Mouse (Mus musculus) midbrain, embryonic 12.5 days (tissue): ENCODE data around the gene Ddx52. TPM values are rescaled to one million over a fixed set of nuclear protein-coding genes. Genes with fewer than 3 reads are reported as not detected.
A peak's percentile ranks its signal among the peaks of the same experiment; 100 is the strongest.

Experiments
- ATAC-seq: fragments of 200-750 bp; cut with Nextera tagmentation; 2 replicates; pipeline ENCODE4 v1.8.0; 2017; ENCODE audit warnings: low read depth, moderate TSS enrichment, moderate library complexity; ENCODE audit not compliant: low FRiP score
- H3K27ac ChIP-seq: fragments of 300-500 bp; sonication (generic); replicated peaks from 2 replicates; pipeline ENCODE4 v1.5.1; 2016; ENCODE audit warnings: mild to moderate bottlenecking
- H3K27me3 ChIP-seq: fragments of 300-500 bp; sonication (generic); 2 replicates; pipeline ENCODE4 v1.6.1; 2016; ENCODE audit warnings: mild to moderate bottlenecking
- H3K36me3 ChIP-seq: fragments of 300-500 bp; sonication (generic); 2 replicates; pipeline ENCODE4 v1.6.1; 2016
- H3K4me1 ChIP-seq: fragments of 300-500 bp; sonication (generic); 2 replicates; pipeline ENCODE4 v1.6.1; 2016
- H3K4me2 ChIP-seq: fragments of 300-500 bp; sonication (generic); replicated peaks from 2 replicates; pipeline ENCODE4 v1.6.1; 2016; ENCODE audit warnings: mild to moderate bottlenecking, moderate library complexity
- H3K4me3 ChIP-seq: fragments of 300-500 bp; sonication (generic); 2 replicates; pipeline ENCODE4 v1.5.1; 2016; ENCODE audit warnings: mild to moderate bottlenecking
- H3K9ac ChIP-seq: fragments of 300-500 bp; sonication (generic); replicated peaks from 2 replicates; pipeline ENCODE4 v1.6.1; 2016; ENCODE audit warnings: mild to moderate bottlenecking, moderate library complexity
- H3K9me3 ChIP-seq: fragments of 300-500 bp; sonication (generic); 2 replicates; pipeline ENCODE4 v1.6.1; 2016; ENCODE audit warnings: mild to moderate bottlenecking
- WGBS: fragments of 180-500 bp; shearing (Covaris S2); methylation state at CpG from one replicate; pipeline ENCODE4 v1.1.7; 2016; 5-methylcytosine and 5-hydroxymethylcytosine counted together
- polyA plus RNA-seq: library from polyadenylated mRNA; unstranded; fragments of >200 nt; fragmentation: Nextera tagmentation; extraction: Ambion mirVana; gene quantifications from 2 replicates; pipeline ENCODE4 v1.2.1, GENCODE M21; 2016

The Ddx52 gene
- polyA plus RNA-seq: 39.9 and 42.1 TPM in 2 replicates

DNA sequence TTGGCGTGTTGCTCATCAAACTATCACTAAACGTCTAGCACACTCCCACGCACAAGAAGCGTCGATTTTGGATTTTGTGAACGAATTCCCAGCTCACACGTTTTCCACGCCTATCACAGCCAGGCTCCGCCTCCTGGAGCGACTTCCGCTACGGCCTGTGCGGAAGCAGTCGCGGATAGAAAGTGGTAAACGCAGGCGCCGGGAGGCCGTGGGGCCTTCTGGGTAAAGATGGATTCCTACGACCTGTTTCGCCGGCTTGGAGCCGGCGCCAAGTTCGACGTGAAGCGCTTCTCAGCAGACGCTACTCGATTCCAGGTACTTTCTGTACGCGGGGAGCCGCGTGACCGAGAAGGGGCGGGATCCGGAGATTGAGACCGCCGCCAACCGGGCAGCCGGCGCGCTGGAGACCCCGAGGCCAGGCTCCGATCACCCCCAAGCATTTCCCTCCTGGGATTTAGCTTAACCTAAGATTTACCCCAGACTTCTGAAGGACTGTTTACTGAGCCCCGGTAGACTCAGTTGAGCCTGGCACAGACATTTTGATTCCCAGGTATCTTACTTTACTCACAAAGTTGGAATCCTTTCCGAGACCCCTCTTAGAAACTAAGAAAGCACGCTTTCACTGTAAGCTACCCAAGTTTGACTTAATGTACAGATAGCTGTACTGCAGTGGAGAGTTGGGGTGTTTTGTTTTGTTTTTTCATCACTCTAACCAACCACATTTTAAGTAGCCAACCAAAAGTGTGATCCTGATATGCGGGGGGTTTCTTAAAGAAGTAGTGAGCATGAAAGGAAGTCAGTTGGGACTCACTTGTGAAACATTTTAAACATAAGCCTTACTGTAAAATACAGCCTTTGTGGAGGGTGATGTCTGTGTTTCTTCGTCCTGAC lies at the start of gene Ddx52:
Gene Ddx52 (plus strand): TSS at position 113 of the 891 bp plus-strand sequence.
- Histone ChIP-seq H3K36me3 (peaks cover 38% of the 10 kb centered on the region), H3K4me2 (peak within 1 kb of the TSS; percentile 85), H3K27ac (peak within 1 kb of the TSS; percentile 46; the same call in 1 of the 2 replicates), H3K9me3 (no peaks in the 10 kb centered on the region), H3K9ac (peak within 1 kb of the TSS; percentile 91), H3K27me3 (peaks cover 12% of the 10 kb centered on the region), H3K4me3 (peak within 1 kb of the TSS; percentile 83), H3K4me1 (peaks cover 8% of the 10 kb centered on the region)
- peak; percentile 86 for ATAC-seq
- 2% methylated on average over 49 of the region's 49 CpGs for WGBS

DNA sequence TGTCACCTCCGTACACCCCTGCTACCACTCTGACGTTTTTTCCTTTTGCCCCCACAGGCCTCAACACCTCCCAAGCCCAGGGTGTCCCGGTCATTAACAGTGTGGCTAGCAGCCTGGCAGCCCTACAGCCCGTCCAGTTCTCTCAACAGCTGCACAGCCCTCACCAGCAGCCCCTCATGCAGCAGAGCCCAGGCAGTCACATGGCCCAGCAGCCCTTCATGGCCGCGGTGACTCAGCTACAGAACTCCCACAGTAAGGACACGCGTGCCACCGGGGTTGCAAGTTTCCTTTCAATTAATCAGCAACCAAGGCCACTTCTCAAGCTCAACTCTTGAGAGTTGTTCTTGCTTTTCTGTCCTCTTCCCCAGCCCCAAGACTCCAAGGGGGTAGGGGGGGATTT lies 48.5 kb upstream of the Ddx52 start:
- Histone ChIP-seq H3K27me3 (0 out of 2 replicates have a peak, but pooled peaks cover 4% of the 10 kb centered on the region), H3K4me1 (no peaks in the 10 kb centered on the region), H3K36me3 (no peaks in the 10 kb centered on the region), H3K9me3 (no peaks in the 10 kb centered on the region), H3K9ac (no peak overlapping the region), H3K27ac (no peak overlapping the region), H3K4me3 (no peak overlapping the region), H3K4me2 (no peak overlapping the region)
- no peak for ATAC-seq
- 84% methylated on average over 9 of the region's 9 CpGs for WGBS

DNA sequence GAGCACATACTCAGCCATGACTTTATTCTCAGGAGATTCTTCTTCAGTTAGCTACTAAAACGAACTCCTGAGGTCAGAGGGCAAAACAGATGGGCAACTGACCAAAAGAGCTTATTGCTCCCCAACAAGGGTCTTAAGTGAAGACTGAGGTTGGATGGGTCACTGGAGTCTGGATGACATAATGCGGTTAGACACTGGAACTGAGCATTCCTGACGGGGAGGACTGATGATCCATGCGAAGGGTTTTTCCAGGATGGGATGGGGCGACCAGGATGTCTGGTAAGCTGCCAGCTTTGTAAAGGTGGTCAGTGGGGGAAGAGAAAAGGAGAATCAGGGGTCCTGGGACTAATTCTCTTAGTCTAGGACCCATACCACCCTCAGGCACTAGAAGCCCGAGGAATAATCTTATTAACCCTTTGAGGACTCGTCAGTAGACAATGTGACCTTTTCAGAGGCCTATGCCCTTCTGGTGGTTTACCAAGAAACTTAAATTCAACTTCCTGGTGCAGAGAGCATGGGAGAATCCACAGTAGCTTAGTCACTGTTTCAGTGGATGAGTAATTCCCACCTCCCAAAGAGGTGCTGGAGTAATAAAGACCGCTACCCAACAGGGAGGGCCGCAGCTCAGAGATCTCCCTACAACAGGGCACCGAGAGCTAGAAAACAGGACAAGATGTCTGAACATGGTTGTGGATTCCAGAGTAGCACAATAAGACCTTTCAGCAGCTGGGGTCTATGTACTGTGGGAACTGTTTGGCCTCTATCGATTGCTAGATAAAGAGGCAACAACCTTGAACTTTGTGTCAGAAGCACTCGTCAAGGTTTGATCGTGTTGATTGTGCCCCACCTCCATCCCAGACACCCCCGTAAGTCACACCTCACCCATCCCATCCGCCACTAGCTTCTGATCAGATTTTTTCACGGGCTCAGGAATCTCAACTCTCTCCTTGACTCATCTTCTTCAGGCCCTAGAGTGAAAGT lies 45.1 kb upstream of the Ddx52 start:
- H3K27me3 ChIP-seq: no peaks in the 10 kb centered on the region
- no peak overlapping the region for H3K4me3 ChIP-seq
- H3K4me1 ChIP-seq: no peaks in the 10 kb centered on the region
- 82% methylated on average over 16 of the region's 16 CpGs for WGBS
- H3K9me3 ChIP-seq: no peaks in the 10 kb centered on the region
- H3K27ac ChIP-seq: no peak overlapping the region
- H3K9ac ChIP-seq: no peak overlapping the region
- H3K36me3 ChIP-seq: no peaks in the 10 kb centered on the region
- no peak overlapping the region for H3K4me2 ChIP-seq
- ATAC-seq: no peak

DNA sequence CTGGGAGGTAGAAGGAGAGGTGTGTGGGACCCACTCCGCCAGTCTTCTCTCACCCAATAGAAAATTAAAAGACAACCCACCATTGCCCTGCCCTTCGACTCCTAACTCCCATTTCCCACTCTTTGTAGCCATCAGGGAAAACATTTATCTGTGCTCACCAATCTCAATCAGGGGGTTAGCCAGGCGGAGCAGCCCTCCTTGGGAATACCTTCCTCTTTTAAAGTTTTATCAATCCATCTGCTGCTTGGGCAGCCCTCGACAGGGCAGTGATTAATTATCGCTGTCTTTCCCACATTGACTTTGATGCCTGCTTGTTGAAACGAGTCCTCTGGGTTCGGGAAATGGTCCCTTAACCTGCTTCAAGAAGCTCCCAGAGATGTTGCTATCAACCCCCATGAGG lies 44.3 kb upstream of the Ddx52 start:
- H3K27ac ChIP-seq: no peak overlapping the region
- no peaks in the 10 kb centered on the region for H3K9me3 ChIP-seq
- no peaks in the 10 kb centered on the region for H3K36me3 ChIP-seq
- H3K4me3 ChIP-seq: no peak overlapping the region
- no peak overlapping the region for H3K4me2 ChIP-seq
- H3K9ac ChIP-seq: no peak overlapping the region
- H3K27me3 ChIP-seq: no peaks in the 10 kb centered on the region
- no peak for ATAC-seq
- 91% methylated on average over 7 of the region's 7 CpGs for WGBS
- H3K4me1 ChIP-seq: no peaks in the 10 kb centered on the region

DNA sequence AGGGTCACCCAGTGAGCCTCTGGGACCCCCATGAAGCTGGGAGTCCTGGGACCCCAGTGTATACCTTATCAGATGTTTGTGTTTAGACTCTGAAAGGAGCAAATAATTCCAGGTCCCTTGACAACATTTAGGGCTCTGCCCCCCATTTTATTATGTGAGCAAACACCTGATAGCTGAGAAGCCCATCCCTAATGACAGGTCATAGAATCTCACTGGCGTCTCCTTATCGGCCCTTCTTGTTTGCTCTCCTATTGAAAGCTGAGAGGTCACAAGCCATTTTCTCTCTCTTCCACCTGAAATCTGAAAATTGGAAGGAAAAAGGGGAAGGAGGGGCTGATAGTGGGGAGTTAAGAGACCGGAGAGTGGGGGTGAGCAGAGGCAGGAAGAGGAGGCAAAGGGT lies 39.0 kb upstream of the Ddx52 start:
- no peak overlapping the region for H3K27ac ChIP-seq
- H3K4me3 ChIP-seq: no peak overlapping the region
- H3K36me3 ChIP-seq: no peaks in the 10 kb centered on the region
- ATAC-seq: no peak
- no peak overlapping the region for H3K4me2 ChIP-seq
- 95% methylated on average over 3 of the region's 3 CpGs for WGBS
- no peaks in the 10 kb centered on the region for H3K9me3 ChIP-seq
- 0 out of 2 replicates have a peak, but pooled peaks cover 4% of the 10 kb centered on the region for H3K27me3 ChIP-seq
- H3K4me1 ChIP-seq: no peaks in the 10 kb centered on the region
- H3K9ac ChIP-seq: no peak overlapping the region

DNA sequence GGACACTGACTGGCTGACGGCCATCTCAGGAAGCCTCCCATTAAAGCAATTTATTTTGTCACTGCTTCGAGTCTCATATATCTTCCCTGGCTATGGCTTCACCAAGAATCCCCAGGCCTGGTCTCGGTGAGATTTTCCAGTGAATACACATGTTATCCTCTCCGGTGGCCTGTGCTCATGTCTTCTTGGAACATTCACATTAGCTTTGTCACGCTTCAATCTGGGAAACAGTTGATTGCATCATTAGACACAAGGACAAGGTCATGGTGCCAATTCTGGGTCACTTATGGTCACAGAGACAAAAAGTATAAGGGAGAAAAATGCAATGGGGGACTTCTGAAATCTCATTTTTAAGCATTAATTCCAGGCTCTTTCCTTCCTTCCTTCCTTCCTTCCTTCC lies 36.1 kb upstream of the Ddx52 start:
- 84% methylated on average over 5 of the region's 5 CpGs for WGBS
- no peaks in the 10 kb centered on the region for H3K9me3 ChIP-seq
- no peaks in the 10 kb centered on the region for H3K4me1 ChIP-seq
- no peak overlapping the region for H3K27ac ChIP-seq
- H3K36me3 ChIP-seq: no peaks in the 10 kb centered on the region
- H3K4me2 ChIP-seq: no peak overlapping the region
- no peak for ATAC-seq
- H3K4me3 ChIP-seq: no peak overlapping the region
- 0 out of 2 replicates have a peak, but pooled peaks cover 11% of the 10 kb centered on the region for H3K27me3 ChIP-seq
- no peak overlapping the region for H3K9ac ChIP-seq

DNA sequence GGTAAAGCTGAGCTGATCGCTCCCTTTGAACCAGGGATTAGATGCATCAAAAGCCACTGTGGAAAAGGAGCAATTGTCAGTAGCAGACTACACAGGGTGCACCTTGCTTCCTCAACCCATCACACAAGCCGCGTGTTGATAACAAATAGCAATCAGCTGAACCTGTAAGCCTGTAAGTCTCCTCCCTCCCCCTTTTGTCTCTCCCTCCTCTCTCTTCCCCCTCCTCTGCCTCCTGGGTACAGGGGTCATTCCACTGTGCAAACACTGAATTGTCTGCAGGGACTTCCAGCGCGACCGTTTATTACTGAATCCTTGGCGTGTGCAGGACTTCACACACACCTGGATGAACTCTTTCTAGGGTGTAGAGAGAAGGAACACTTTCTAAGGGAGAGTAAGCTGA lies 33.5 kb upstream of the Ddx52 start:
- no peak for ATAC-seq
- H3K36me3 ChIP-seq: no peaks in the 10 kb centered on the region
- 0 out of 2 replicates have a peak, but pooled peaks cover 11% of the 10 kb centered on the region for H3K27me3 ChIP-seq
- H3K9ac ChIP-seq: no peak overlapping the region
- H3K4me2 ChIP-seq: no peak overlapping the region
- no peak overlapping the region for H3K4me3 ChIP-seq
- no peak overlapping the region for H3K27ac ChIP-seq
- WGBS: 15% methylated on average over 7 of the region's 7 CpGs
- no peaks in the 10 kb centered on the region for H3K9me3 ChIP-seq
- H3K4me1 ChIP-seq: no peaks in the 10 kb centered on the region

DNA sequence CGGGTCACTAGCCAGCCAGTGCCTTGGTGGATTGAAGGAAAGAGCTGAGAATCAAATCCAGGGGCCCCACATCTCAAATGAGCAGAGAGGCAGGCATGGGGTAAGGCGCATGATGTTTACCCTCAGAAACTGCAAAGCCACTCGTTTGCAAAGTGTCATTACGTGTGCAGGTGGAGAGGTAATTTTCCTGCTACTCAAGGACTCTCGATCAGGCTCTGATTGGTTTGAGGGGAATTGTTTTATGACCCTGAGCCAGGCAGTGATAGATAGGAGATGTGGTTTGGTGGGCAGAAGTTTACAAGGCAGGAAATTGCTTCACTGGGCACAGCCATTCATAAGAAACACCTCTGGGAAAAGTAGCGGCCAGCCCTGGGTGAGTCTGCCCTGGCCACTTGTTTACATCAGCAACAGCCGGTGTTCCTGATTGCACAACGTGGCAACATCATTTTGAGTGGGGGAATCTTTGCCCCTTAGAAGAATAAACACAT lies 28.0 kb upstream of the Ddx52 start:
- H3K27ac ChIP-seq: no peak overlapping the region
- H3K9me3 ChIP-seq: no peaks in the 10 kb centered on the region
- no peaks in the 10 kb centered on the region for H3K4me1 ChIP-seq
- H3K27me3 ChIP-seq: no peaks in the 10 kb centered on the region
- ATAC-seq: no peak
- no peak overlapping the region for H3K9ac ChIP-seq
- H3K36me3 ChIP-seq: no peaks in the 10 kb centered on the region
- no peak overlapping the region for H3K4me3 ChIP-seq
- 81% methylated on average over 8 of the region's 8 CpGs for WGBS
- H3K4me2 ChIP-seq: no peak overlapping the region

DNA sequence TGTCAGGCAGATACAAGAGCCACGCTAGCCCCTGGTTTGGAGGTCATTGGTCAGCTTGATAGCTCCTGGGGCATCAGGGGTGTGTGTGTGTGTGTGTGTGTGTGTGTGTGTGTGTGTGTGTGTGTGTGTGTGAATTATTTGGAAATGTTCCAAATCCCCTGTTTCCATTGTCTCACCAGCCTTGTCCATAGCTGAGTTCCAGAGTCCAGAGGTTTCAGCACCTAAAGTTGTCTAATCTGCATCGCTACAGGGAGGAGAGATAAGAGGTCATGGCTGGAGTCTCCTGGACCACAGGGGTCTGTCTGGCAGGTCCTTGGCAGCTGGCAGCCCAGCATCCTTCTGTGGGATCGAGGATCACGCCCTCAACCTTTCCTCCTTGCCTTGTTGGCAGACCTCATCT lies 27.4 kb upstream of the Ddx52 start:
- no peak overlapping the region for H3K27ac ChIP-seq
- H3K4me2 ChIP-seq: no peak overlapping the region
- no peak for ATAC-seq
- no peak overlapping the region for H3K9ac ChIP-seq
- no peaks in the 10 kb centered on the region for H3K27me3 ChIP-seq
- WGBS: 86% methylated on average over 4 of the region's 4 CpGs
- no peaks in the 10 kb centered on the region for H3K36me3 ChIP-seq
- no peaks in the 10 kb centered on the region for H3K4me1 ChIP-seq
- H3K9me3 ChIP-seq: no peaks in the 10 kb centered on the region
- H3K4me3 ChIP-seq: no peak overlapping the region

DNA sequence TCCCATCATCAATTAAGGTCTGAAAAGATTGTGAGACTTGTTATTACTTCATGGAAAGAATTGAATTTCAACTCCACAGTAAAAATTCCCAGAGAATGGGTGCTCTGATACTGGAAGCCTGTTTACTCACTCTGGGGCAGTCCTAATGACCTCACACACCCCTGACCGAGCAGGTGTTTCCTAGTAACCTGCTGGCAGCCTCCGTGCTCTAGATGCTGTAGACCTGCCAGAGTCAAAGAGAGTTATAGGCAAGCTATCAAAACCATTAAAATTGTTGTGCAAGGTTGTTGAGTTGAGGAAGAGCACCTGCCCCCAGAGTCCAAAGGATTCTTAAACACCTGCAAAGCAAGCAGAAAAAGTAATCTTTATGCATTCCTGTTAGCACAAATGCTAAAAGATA lies 19.3 kb upstream of the Ddx52 start:
- ATAC-seq: no peak

DNA sequence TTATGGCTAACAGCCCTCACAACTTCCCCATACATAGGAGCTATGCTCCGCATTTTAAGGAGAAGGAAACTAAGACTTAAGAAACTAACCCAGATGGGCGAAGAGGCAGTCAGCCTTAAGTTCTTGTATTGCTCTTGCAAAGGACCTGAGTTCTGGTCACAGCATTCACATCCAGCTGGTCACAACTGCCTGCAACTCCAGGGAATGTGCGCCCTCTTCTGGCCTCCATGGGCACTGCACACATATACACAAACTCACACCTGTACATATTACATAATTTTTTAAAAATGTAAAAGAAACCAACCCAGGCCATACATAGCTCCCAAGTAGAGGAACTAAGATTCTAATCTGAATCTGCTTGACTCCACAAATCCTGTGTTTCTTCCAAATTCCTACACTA lies 14.8 kb upstream of the Ddx52 start:
- Histone ChIP-seq H3K4me3 (no peak overlapping the region), H3K9me3 (no peaks in the 10 kb centered on the region), H3K27ac (no peak overlapping the region), H3K4me1 (no peaks in the 10 kb centered on the region), H3K27me3 (no peaks in the 10 kb centered on the region), H3K36me3 (no peaks in the 10 kb centered on the region), H3K9ac (no peak overlapping the region), H3K4me2 (no peak overlapping the region)
- 58% methylated on average over 3 of the region's 3 CpGs for WGBS
- no peak for ATAC-seq

More for the DNA sequence above, 19.3 kb upstream of the Ddx52 start:
- Histone ChIP-seq H3K4me2 (no peak overlapping the region), H3K36me3 (no peaks in the 10 kb centered on the region), H3K9me3 (no peaks in the 10 kb centered on the region), H3K4me3 (no peak overlapping the region), H3K9ac (no peak overlapping the region), H3K4me1 (no peaks in the 10 kb centered on the region), H3K27ac (no peak overlapping the region), H3K27me3 (no peaks in the 10 kb centered on the region)
- WGBS: 80% methylated on average over 2 of the region's 2 CpGs
